Mouse (Mus musculus) CD4-positive, CD25-positive, alpha-beta regulatory T cell, adult 2 months (primary cell): Measurements from ENCODE around the gene Hp1bp3.

Source experiments
- DNase-seq: peaks from one replicate; pipeline ENCODE4 v3.0.0-alpha.2; 2012; ENCODE audit warnings: low read depth, low spot score

The Hp1bp3 gene

DNA sequence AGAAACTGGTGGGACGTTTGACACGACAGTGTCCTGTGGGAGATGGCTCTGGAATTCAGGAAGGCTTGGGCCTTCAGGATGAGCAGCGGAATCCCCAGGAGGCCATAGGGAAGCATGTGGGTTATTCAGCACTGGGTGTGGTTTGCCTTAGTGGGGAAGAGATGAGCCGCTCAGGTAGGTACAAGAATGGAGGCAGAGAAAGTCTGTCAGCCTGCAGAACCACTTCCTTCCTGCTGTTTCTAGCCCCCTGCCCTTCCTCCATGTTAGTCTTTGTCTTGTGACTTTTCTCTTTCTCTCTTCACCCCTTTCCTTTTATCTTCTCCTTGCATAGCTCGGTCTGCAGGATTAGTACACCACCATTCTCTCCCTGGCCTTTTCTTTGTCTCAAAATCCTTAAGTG lies 6.3 kb downstream of the Hp1bp3 start:
- DNase-seq, result peak; percentile 48

GRCm38 (mm10) chr4:138223623-138224022 lies 7.5 kb downstream of the Hp1bp3 start:
- peak; percentile 44 for DNase-seq

- DNase-seq, result no peak
Measured at GRCm38 (mm10) chr4:138246756-138247665, 30.9 kb downstream of the Hp1bp3 start.

GRCm38 (mm10) chr4:138250088-138250960 lies 34.2 kb downstream of the Hp1bp3 start, which contains the start of the genes Sh2d5 and Kif17:
TSS of gene Sh2d5 (plus strand) at chr4:138250403.
TSS of gene Kif17 (plus strand) at chr4:138250435.
- peak; percentile 83 for DNase-seq

- peak; percentile 39 for DNase-seq
Measured at GRCm38 (mm10) chr4:138251819-138252218, 35.7 kb downstream of the Hp1bp3 start.

- no peak for DNase-seq
Measured at GRCm38 (mm10) chr4:138252231-138252630, 36.1 kb downstream of the Hp1bp3 start.

GRCm38 (mm10) chr4:138257116-138257687 lies 41.1 kb downstream of the Hp1bp3 start:
- DNase-seq, result no peak

DNA sequence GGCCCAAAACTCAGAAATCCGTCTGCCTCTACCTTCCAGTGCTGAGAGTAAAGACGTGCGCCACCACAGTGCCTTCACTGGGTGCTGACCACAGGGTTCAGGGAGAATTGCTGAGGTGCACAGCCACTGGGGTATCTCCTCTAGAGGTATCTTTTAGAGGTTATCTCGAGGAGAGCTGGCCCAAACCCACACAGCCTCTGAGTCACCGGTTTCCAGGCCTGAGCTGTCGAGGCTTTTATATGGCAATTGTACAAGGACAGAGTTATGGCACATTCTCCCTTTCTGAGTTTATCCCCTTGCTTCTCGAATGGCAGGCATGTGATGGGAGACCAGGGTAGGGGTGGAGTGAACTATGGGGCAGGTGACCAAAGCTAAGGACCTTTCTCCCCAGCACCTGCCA lies 42.6 kb downstream of the Hp1bp3 start:
- DNase-seq, result no peak

GRCm38 (mm10) chr4:138259482-138259881 lies 43.4 kb downstream of the Hp1bp3 start:
- no peak for DNase-seq

DNA sequence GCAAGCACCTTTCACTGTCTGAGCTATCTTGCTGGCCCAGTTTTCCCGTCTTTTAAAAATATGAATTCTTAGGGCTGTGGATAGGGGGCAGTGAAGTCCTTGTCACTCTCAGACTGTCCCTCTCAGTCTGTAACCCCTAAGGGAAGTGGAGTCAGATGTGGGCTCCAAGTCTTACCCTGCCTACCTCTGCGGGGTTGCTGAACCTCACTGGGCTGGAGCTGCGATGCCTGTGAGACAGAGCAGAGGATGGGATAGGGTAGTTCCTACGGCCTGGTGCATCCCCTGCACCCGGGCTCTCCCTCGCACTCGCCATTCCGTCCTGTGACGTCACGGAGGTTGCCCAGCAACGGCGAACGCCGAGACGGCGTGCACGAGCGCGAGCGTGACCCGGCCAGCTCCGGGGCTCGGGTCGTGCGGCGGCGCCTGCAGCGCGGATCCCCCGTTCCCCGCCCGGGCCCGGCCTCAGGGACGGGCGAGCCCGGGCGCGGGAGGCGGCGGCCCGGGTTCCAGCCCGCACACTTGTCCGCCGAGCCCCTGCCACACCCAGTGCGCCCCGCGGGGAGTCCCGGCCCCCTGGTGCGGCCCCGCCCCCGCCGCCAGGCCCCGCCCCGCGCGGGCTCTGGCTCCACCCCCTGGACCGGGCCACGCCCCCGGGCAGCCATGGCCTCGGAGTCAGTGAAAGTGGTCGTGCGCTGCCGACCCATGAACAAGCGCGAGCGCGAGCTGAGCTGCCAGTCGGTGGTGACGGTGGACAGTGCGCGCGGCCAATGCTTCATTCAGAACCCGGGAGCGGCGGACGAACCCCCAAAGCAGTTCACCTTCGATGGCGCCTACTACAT lies 46.0 kb downstream of the Hp1bp3 start:
- peak; percentile 87 for DNase-seq

DNA sequence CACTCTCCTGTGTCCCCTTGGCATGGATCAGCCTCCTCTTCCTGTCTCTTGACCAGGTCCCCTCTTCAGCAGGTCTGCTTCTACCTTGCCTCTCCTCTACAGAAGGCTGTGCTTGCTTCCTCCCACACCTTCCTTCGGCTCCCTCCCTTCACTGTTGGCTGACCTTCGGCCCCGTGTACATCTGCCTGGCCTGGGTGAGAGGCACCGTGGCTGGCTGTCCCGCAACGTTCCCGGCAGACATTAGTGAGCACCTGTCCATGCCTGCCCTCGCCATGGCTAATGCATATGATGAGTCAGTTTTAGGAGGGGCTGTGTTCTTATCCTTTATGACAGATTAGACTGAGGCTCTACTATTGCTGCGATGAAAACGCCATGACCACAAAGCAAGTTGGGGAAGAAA lies 51.8 kb downstream of the Hp1bp3 start:
- DNase-seq, result no peak

- DNase-seq, result no peak
Measured at GRCm38 (mm10) chr4:138272011-138272997, 56.2 kb downstream of the Hp1bp3 start.

DNA sequence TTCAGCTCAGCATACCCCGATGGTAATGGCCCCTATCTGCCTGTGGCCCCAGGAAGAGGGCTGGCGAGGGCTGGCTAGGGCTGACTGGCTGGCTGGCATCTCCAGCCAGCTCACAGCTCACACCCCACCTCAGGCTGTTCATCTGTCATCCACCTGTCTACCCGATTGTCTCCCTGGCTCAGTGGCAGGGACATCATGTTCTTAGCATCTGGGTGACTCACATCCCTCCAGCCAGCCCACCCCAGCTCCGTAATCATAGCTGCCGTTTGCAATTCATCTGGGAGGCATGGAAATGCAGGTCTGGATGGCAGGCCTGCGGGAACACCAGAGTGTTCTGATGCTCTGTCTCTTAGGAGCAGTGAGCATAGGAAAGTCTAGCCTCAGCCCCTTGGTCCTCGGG lies 62.2 kb downstream of the Hp1bp3 start:
- no peak for DNase-seq

DNA sequence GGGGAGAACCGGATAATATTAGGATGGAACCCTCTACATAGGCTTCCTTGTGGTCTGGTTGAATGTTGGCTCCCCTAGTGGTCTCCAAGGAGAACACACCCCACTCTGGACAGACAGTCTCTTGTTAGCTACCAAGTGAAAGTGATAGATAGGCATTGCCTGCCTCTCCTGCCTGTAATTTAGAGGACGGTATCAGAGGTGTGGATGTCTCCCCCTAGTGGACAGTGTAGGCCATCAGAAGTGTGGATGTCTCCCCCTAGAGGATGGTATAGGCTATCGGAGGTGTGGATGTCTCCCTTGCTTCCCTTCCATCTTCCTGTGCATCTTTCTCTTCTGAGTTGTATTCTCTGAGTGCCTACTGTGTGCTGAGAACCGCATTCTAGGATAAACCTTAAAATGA lies 66.7 kb downstream of the Hp1bp3 start:
- DNase-seq, result peak; percentile 92

GRCm38 (mm10) chr4:138286411-138286810 lies 70.3 kb downstream of the Hp1bp3 start:
- no peak for DNase-seq

DNA sequence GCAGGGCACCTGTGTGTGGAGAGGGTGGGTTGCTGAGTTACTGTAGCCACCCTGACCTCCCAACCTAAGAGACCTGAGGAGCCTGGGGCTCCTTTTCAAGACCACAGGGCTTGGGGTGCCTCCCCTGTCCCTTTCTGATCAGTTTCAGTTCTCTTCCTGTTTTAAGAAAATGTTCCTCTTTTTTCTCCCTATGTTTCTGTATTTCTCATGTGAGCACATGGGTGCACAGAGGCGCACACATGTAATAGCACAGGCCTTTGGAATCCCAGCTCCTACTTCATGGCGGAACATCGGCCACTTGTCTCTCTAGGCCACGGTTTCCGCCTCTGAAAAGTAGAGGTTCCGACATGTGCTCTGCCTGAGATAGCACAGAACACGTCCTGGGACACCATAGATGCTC lies 72.6 kb downstream of the Hp1bp3 start:
- no peak for DNase-seq

GRCm38 (mm10) chr4:138292028-138292427 lies 75.9 kb downstream of the Hp1bp3 start:
- DNase-seq, result no peak

GRCm38 (mm10) chr4:138293261-138293948 lies 77.3 kb downstream of the Hp1bp3 start:
- no peak for DNase-seq

- no peak for DNase-seq
Measured at GRCm38 (mm10) chr4:138293949-138294550, 78.0 kb downstream of the Hp1bp3 start.
